Mouse (Mus musculus) limb, embryonic 11.5 days (tissue): Measurements from ENCODE around the gene Tbc1d12. TPM values are rescaled to one million over a fixed set of nuclear protein-coding genes. Genes with fewer than 3 reads are reported as not detected.
A peak's percentile ranks its signal among the peaks of the same experiment; 100 is the strongest.

Source experiments
- ATAC-seq: fragments of 200-750 bp; cut with Nextera tagmentation; 2 replicates; pipeline ENCODE4 v1.8.0; 2017; ENCODE audit warnings: low read depth; ENCODE audit not compliant: insufficient number of reproducible peaks, low FRiP score, low TSS enrichment
- DNase-seq: peaks from one replicate; pipeline ENCODE4 v3.0.0-alpha.2; 2015; ENCODE audit warnings: low spot score
- H3K27ac ChIP-seq: fragments of 300-500 bp; sonication (generic); replicated peaks from 2 replicates; pipeline ENCODE4 v1.5.1; 2014; ENCODE audit warnings: low read depth, mild to moderate bottlenecking, low read length
- H3K27me3 ChIP-seq: fragments of 300-500 bp; sonication (generic); 2 replicates; pipeline ENCODE4 v1.6.1; 2014; ENCODE audit warnings: mild to moderate bottlenecking, low read length, mixed read lengths; ENCODE audit not compliant: control insufficient read depth, insufficient read depth
- H3K36me3 ChIP-seq: fragments of 300-500 bp; sonication (generic); 2 replicates; pipeline ENCODE4 v1.6.1; 2014; ENCODE audit warnings: mild to moderate bottlenecking, low read length, moderate library complexity, mixed read lengths; ENCODE audit not compliant: control insufficient read depth, insufficient read depth
- H3K4me1 ChIP-seq: fragments of 300-500 bp; sonication (generic); 2 replicates; pipeline ENCODE4 v1.6.1; 2014; ENCODE audit warnings: low read length, mixed read lengths; ENCODE audit not compliant: control insufficient read depth, insufficient read depth
- H3K4me2 ChIP-seq: fragments of 300-500 bp; sonication (generic); 2 replicates; pipeline ENCODE4 v1.6.1; 2014; ENCODE audit warnings: low read depth, mild to moderate bottlenecking, moderate library complexity; ENCODE audit not compliant: severe bottlenecking
- H3K4me3 ChIP-seq: fragments of 300-500 bp; sonication (generic); 2 replicates; pipeline ENCODE4 v1.5.1; 2014; ENCODE audit warnings: low read depth, low read length
- H3K9ac ChIP-seq: fragments of 300-500 bp; sonication (generic); 2 replicates; pipeline ENCODE4 v1.6.1; 2014; ENCODE audit warnings: mild to moderate bottlenecking, low read length
- H3K9me3 ChIP-seq: fragments of 300-500 bp; sonication (generic); 2 replicates; pipeline ENCODE4 v1.6.1; 2016; ENCODE audit warnings: low read length; ENCODE audit not compliant: control insufficient read depth
- WGBS: fragments of 180-500 bp; shearing (Covaris S2); extraction: QIAGEN DNeasy Blood & Tissue Kit; methylation state at CpG from one replicate; pipeline ENCODE4 v1.1.7; 2014; 5-methylcytosine and 5-hydroxymethylcytosine counted together
- polyA plus RNA-seq: library from polyadenylated mRNA; unstranded; fragments of >200 nt; fragmentation: Nextera tagmentation; extraction: Ambion mirVana; gene quantifications from 2 replicates; pipeline ENCODE4 v1.2.1, GENCODE M21; 2014

The Tbc1d12 gene
- 1.8 and 1.9 TPM in 2 replicates for polyA plus RNA-seq

- H3K9me3 ChIP-seq, result no peaks in the 10 kb centered on the region
- ATAC-seq, result peak; percentile 85
- WGBS, result under 1% methylated on average over 69 of the region's 101 CpGs
Measured at GRCm38 (mm10) chr19:38836438-38837170, at the start of gene Tbc1d12. Gene Tbc1d12 (plus strand): TSS chr19:38836579.

GRCm38 (mm10) chr19:38787756-38788155, 48.6 kb upstream of the Tbc1d12 start:
- H3K36me3 ChIP-seq, result peaks cover 9% of the 10 kb centered on the region
- no peaks in the 10 kb centered on the region for H3K4me1 ChIP-seq
- no peaks in the 10 kb centered on the region for H3K9me3 ChIP-seq
- H3K4me3 ChIP-seq, result no peak overlapping the region
- H3K27me3 ChIP-seq, result no peaks in the 10 kb centered on the region
- H3K27ac ChIP-seq, result no peak overlapping the region
- no peak overlapping the region for H3K4me2 ChIP-seq
- DNase-seq (no peak), ATAC-seq (no peak)
- WGBS, result 88% methylated on average over 6 of the region's 6 CpGs
- H3K9ac ChIP-seq, result no peak overlapping the region

More at GRCm38 (mm10) chr19:38836438-38837170, at the start of gene Tbc1d12:
- Histone ChIP-seq H3K27ac (0 out of 2 replicates have a peak within 1 kb of the TSS, but pooled peaks have one; percentile 30), H3K4me1 (no peaks in the 10 kb centered on the region), H3K4me3 (peak within 1 kb of the TSS; percentile 73), H3K36me3 (no peaks in the 10 kb centered on the region), H3K27me3 (no peaks in the 10 kb centered on the region), H3K4me2 (peak within 1 kb of the TSS; percentile 60), H3K9ac (peak within 1 kb of the TSS; percentile 67)
- peak; percentile 92 for DNase-seq

DNA sequence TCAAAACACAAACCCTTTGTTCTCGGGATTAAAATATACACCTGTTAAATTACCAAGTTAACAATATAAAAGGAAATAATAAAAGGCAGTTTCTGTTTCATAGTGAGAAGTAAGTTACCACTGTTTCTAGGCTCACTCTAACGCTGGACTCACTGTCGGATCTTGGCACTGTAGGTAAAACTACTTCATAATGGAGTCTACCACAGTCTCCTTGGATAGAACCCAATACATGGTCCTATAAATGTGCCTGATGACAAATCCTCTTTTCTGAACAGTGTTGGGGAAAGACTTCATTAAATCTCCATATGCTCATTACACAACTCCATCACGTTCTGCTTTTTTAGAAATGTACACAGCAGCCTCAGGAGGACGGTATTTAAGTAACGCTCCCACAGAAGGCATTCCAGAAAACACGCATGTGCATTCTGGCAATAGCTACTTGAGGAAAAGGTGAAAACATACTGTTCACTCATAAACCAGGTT, 42.8 kb upstream of the Tbc1d12 start:
- no peaks in the 10 kb centered on the region for H3K27me3 ChIP-seq
- H3K27ac ChIP-seq, result no peak overlapping the region
- H3K4me2 ChIP-seq, result no peak overlapping the region
- H3K4me1 ChIP-seq, result no peaks in the 10 kb centered on the region
- ATAC-seq (no peak), DNase-seq (no peak)
- no peak overlapping the region for H3K4me3 ChIP-seq
- H3K9ac ChIP-seq, result no peak overlapping the region
- WGBS, result 92% methylated on average over 7 of the region's 7 CpGs
- no peaks in the 10 kb centered on the region for H3K9me3 ChIP-seq
- peaks cover 13% of the 10 kb centered on the region for H3K36me3 ChIP-seq

- H3K27ac ChIP-seq, result no peak overlapping the region
- no peak overlapping the region for H3K4me3 ChIP-seq
- no peak for DNase-seq
- H3K36me3 ChIP-seq, result peaks cover 14% of the 10 kb centered on the region
- no peak overlapping the region for H3K4me2 ChIP-seq
- H3K4me1 ChIP-seq, result no peaks in the 10 kb centered on the region
- H3K9ac ChIP-seq, result no peak overlapping the region
- no peak for ATAC-seq
- H3K9me3 ChIP-seq, result no peaks in the 10 kb centered on the region
- WGBS, result 79% methylated on average over 5 of the region's 5 CpGs
- no peaks in the 10 kb centered on the region for H3K27me3 ChIP-seq
Measured at GRCm38 (mm10) chr19:38796546-38796945, 39.8 kb upstream of the Tbc1d12 start.

DNA sequence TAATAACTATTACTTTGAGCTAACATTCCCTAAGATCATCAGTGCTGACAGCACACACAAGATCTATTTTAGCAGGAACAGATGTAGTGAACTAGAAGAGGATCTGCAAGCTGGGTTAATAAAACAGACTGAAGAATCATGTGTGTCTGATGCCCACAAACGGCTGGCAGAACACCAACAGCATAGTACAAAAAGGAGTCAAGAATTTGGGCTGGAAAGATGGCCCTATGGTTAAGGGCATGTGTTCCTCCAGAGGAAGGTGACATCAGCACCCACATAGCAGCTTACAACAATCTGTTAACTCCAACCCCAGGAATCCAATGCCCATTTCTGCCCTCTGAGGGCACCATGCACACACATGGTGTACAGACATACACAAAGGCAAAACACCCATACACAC, 38.1 kb upstream of the Tbc1d12 start:
- Histone ChIP-seq H3K27me3 (no peaks in the 10 kb centered on the region), H3K27ac (no peak overlapping the region), H3K36me3 (peaks cover 18% of the 10 kb centered on the region), H3K9me3 (no peaks in the 10 kb centered on the region), H3K4me2 (no peak overlapping the region), H3K4me3 (no peak overlapping the region), H3K9ac (no peak overlapping the region), H3K4me1 (no peaks in the 10 kb centered on the region)
- ATAC-seq (no peak), DNase-seq (no peak)
- 94% methylated on average over 1 of the region's 1 CpGs for WGBS

GRCm38 (mm10) chr19:38798801-38799200, 37.6 kb upstream of the Tbc1d12 start:
- WGBS, result 96% methylated on average over 6 of the region's 6 CpGs
- no peaks in the 10 kb centered on the region for H3K4me1 ChIP-seq
- H3K27me3 ChIP-seq, result no peaks in the 10 kb centered on the region
- DNase-seq, result no peak
- no peak overlapping the region for H3K4me2 ChIP-seq
- no peak overlapping the region for H3K27ac ChIP-seq
- no peak for ATAC-seq
- H3K36me3 ChIP-seq, result peaks cover 18% of the 10 kb centered on the region
- H3K9me3 ChIP-seq, result no peaks in the 10 kb centered on the region
- H3K9ac ChIP-seq, result no peak overlapping the region
- no peak overlapping the region for H3K4me3 ChIP-seq

DNA sequence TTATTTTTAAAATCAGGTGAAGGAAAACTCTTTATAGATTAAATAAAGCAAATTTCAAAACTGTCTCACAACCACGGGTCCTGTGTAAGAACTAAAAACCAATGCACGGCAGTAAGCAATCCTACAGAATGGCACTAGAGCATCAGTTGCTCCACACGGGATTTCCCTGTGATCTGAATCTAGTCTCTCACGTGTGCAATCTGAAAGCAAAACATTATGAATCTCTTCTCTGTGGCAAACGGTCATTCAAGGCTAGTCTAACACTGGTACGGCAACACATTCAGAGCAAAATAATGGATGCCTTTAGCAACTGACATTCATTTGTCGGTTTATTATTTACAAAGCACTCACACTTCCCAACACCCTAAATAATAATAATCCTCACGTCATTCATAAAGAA, 18.2 kb upstream of the Tbc1d12 start:
- Histone ChIP-seq H3K4me2 (peak overlapping the region; percentile 85), H3K27me3 (no peaks in the 10 kb centered on the region), H3K4me1 (0 out of 2 replicates have a peak, but pooled peaks cover 4% of the 10 kb centered on the region), H3K36me3 (no peaks in the 10 kb centered on the region; the same call in 1 of the 2 replicates), H3K9ac (peak overlapping the region; percentile 77), H3K9me3 (no peaks in the 10 kb centered on the region), H3K27ac (no peak overlapping the region), H3K4me3 (peak overlapping the region; percentile 76)
- ATAC-seq (no peak), DNase-seq (no peak)
- WGBS, result 45% methylated on average over 8 of the region's 8 CpGs

- H3K36me3 ChIP-seq, result no peaks in the 10 kb centered on the region; the same call in 1 of the 2 replicates
- no peaks in the 10 kb centered on the region for H3K27me3 ChIP-seq
- H3K4me1 ChIP-seq, result 0 out of 2 replicates have a peak, but pooled peaks cover 4% of the 10 kb centered on the region
- DNase-seq (peak; percentile 98), ATAC-seq (peak; percentile 91)
- peak within 1 kb of the TSS; percentile 85 for H3K4me2 ChIP-seq
- WGBS, result under 1% methylated on average over 38 of the region's 38 CpGs
- H3K9ac ChIP-seq, result peak within 1 kb of the TSS; percentile 77
- H3K4me3 ChIP-seq, result peak within 1 kb of the TSS; percentile 76
- no peaks in the 10 kb centered on the region for H3K9me3 ChIP-seq
- no peak within 1 kb of the TSS; the same call in 1 of the 2 replicates for H3K27ac ChIP-seq
Measured at GRCm38 (mm10) chr19:38818766-38819426, 17.5 kb upstream of the Tbc1d12 start, which contains the start of gene Noc3l. Gene Noc3l (minus strand): TSS chr19:38819237.
